Mouse (Mus musculus) E14TG2a.4 (cell line): ENCODE data around the gene Ppfia4.

ENCODE experiments used
- CTCF ChIP-seq: conservative IDR thresholded peaks from 2 replicates; pipeline ENCODE4 v1.5.1; 2014; ENCODE audit warnings: low read length
- POU5F1 ChIP-seq: IDR thresholded peaks from 2 replicates; pipeline ENCODE4 v1.6.1; 2014; ENCODE audit warnings: low read length, borderline replicate concordance

DNA sequence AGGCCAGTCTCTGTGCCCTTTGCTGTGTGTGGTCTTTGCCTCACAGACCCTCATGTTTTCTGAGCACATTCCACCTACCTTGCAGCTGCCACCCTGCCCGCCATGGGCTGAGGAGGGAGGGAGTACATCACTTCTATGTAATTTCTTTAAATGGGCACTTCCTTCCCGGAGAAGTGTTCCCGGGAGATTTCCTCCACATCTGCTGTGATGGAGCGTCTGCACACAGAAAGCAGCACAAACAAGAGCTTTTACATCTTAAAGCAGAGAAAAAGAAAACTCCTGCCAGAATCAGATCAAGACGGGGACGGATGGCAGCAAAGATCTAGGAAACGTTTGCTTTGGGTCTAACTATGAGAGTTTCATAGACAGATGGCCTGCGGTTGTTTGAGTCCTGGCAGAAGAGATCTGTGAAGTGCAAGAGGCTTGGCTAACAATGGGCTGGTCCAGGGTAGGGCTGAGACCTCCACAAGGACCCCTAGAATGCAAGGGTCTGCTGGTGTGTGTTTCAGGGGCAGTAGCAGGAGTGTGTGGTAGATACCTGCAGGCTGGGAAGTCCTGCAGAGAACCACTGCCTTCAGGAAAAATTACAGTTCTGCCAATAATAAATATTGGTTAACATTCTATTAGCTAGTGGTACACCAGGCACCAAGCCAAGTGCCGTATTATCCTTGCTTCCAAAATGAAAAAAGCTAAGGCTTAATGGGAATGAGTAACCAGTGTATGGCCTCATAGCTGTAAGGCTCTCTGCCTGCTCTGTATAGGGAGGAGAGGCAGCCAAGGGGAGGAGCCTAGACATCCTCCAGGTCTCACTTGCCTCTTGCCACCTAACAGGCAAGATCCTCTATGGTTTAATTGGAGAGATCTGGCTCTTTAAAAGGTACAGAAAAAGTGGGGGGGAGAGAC, 59.0 kb downstream of the Ppfia4 start:
- TF ChIP-seq CTCF (no peak), POU5F1 (no peak)
